Mouse (Mus musculus): ENCODE measurements around the gene Rlbp1.

DNA sequence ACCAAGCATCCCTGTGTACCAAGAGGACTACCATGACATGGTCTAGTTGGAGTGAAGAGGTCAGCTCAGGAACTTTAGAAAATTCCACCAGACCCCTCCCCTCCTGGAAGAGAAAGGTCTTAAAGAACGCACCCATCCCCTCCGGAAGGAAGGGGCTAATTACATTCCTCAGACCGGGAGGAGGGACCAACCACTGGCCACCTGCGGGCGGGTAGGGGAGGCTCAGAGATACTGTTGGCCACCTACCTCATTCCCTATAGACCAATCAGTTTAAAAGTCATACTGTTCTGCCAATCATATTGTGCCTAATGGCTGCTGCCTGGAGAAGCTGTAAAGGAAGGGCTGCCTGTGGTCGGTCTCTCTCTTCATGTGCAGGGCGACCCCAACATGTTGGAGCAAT is 1.1 kb upstream of the Rlbp1 start:
- TF ChIP-seq POLR2A (IDR thresholded peaks at IDR 0.05; ENCODE audit: insufficient read depth, low read length) (peak; percentile 49), CTCF (IDR thresholded peaks at IDR 0.05; ENCODE audit: low read depth, low read length) (no peak)
